ENCODE assay signal across 7 mouse cellular contexts in genomic region chr19:42169322-42169975, GRCm38 (mm10). TPM values are rescaled to one million over a fixed set of nuclear protein-coding genes. Genes with fewer than 3 reads are reported as not detected.
DNase-seq lines count a peak whose midpoint lies in the region; ATAC-seq and TF ChIP-seq lines count a peak whose summit lies in the region.

No protein-coding gene starts in this region.

- H3K4me1 ChIP-seq in liver, embryonic 11.5 days (replicated peaks; ENCODE audit: control insufficient read depth, insufficient read depth, low read length): peaks cover 4% of the 10 kb centered on the region
- peaks cover 10% of the 10 kb centered on the region for H3K4me1 ChIP-seq in hindbrain, postnatal 0 days (ENCODE audit: insufficient read depth, low read length)

- no peak for TF ChIP-seq CTCF in hindbrain, postnatal 0 days (IDR thresholded peaks at IDR 0.05; ENCODE audit: low read depth)

- no peaks in the 10 kb centered on the region for H3K9me3 ChIP-seq in liver, embryonic 11.5 days (ENCODE audit: control insufficient read depth, low read length)
- no peaks in the 10 kb centered on the region for H3K9me3 ChIP-seq in hindbrain, postnatal 0 days (ENCODE audit: low read length)

- no peak overlapping the region for H3ac ChIP-seq in myocyte (ENCODE audit: control insufficient read depth, insufficient read length)

- 51% methylated on average over 10 of the region's 10 CpGs for WGBS in liver, embryonic 11.5 days
- 58% methylated on average over 10 of the region's 10 CpGs for WGBS in hindbrain, postnatal 0 days

- peak; percentile 37 for ATAC-seq in liver, embryonic 11.5 days (replicated peaks; ENCODE audit: low FRiP score)
- no peak for ATAC-seq in hindbrain, postnatal 0 days

- no peak overlapping the region for H3K27ac ChIP-seq in liver, embryonic 11.5 days (ENCODE audit: low read depth, low read length)
- H3K27ac ChIP-seq in hindbrain, postnatal 0 days: no peak overlapping the region; the same call in 1 of the 2 replicates

- 0 out of 2 replicates have a peak overlapping the region, but pooled peaks have one; percentile 87 for H3K4me3 ChIP-seq in liver, embryonic 11.5 days (ENCODE audit: low read depth, low read length)
- no peak overlapping the region for H3K4me3 ChIP-seq in hindbrain, postnatal 0 days (ENCODE audit: low read length)
- H3K4me3 ChIP-seq in myocyte: peak overlapping the region; percentile 62

- H3K27me3 ChIP-seq in liver, embryonic 11.5 days (replicated peaks; ENCODE audit: control insufficient read depth, insufficient read depth, low read length): 0 out of 2 replicates have a peak, but pooled peaks cover 8% of the 10 kb centered on the region
- H3K27me3 ChIP-seq in hindbrain, postnatal 0 days (ENCODE audit: insufficient read depth, low read length): peaks cover 4% of the 10 kb centered on the region; the same call in 1 of the 2 replicates
- H3K27me3 ChIP-seq in myocyte (ENCODE audit: control insufficient read depth, insufficient read depth, insufficient read length): no peaks in the 10 kb centered on the region

- no peak for DNase-seq in liver, embryonic 11.5 days (ENCODE audit: low spot score)
- DNase-seq in liver: no peak
- peak; percentile 73 for DNase-seq in cerebellum, adult 9-11 months
- peak; percentile 9 for DNase-seq in hindbrain, postnatal 0 days (ENCODE audit: low spot score)
- no peak for DNase-seq in adrenal gland, postnatal 10 days
- no peak for DNase-seq in spleen, postnatal 36 days (ENCODE audit: low spot score in 2 of 2)

- H3K79me2 ChIP-seq in myocyte (ENCODE audit: control insufficient read depth, insufficient read depth): peaks cover 7% of the 10 kb centered on the region

- no peaks in the 10 kb centered on the region; the same call in 1 of the 2 replicates for H3K36me3 ChIP-seq in liver, embryonic 11.5 days (ENCODE audit: control insufficient read depth, insufficient read depth, low read length)
- H3K36me3 ChIP-seq in hindbrain, postnatal 0 days (ENCODE audit: insufficient read depth, low read length): no peaks in the 10 kb centered on the region
- no peaks in the 10 kb centered on the region for H3K36me3 ChIP-seq in myocyte (ENCODE audit: control insufficient read depth, insufficient read depth)

- H3K4me2 ChIP-seq in liver, embryonic 11.5 days: peak overlapping the region; percentile 91
- peak overlapping the region; percentile 87 for H3K4me2 ChIP-seq in hindbrain, postnatal 0 days (ENCODE audit: low read depth, low read length)
- H3K4me2 ChIP-seq in myocyte (ENCODE audit: low read depth): peak overlapping the region; percentile 68

- no peak for TF ChIP-seq POLR2A in myocyte (IDR thresholded peaks at IDR 0.05; ENCODE audit: insufficient read length, low read depth)

- no peak overlapping the region; the same call in 1 of the 2 replicates for H3K9ac ChIP-seq in liver, embryonic 11.5 days (ENCODE audit: low read depth, low read length)
- H3K9ac ChIP-seq in hindbrain, postnatal 0 days (replicated peaks; ENCODE audit: low read length): 0 out of 2 replicates have a peak overlapping the region, but pooled peaks have one; percentile 94

TF ChIP-seq in myocyte, 11 proteins besides CTCF, POLR2A, EP300 and RAD21:
- no peak for TF ChIP-seq REST (IDR thresholded peaks at IDR 0.05; ENCODE audit: insufficient read depth, insufficient read length)
- no peak for TF ChIP-seq E2F4 (IDR thresholded peaks at IDR 0.05; ENCODE audit: insufficient read depth)
- TF ChIP-seq MAX (IDR thresholded peaks at IDR 0.05; ENCODE audit: low read depth): no peak
- TF ChIP-seq SRF (IDR thresholded peaks at IDR 0.05; ENCODE audit: control insufficient read depth, insufficient read length, low read depth): no peak
- TF ChIP-seq POLR2AphosphoS2 (IDR thresholded peaks at IDR 0.05; ENCODE audit: insufficient read length, low read depth): no peak
- no peak for TF ChIP-seq USF1 (IDR thresholded peaks at IDR 0.05; ENCODE audit: low read depth)
- TF ChIP-seq TCF12 (IDR thresholded peaks at IDR 0.05; ENCODE audit: insufficient read depth, poor library complexity, severe bottlenecking): no peak
- TF ChIP-seq MYOD1 (IDR thresholded peaks at IDR 0.05; ENCODE audit: control insufficient read depth in 1 of 3, insufficient read length in 2 of 3, low read depth in 2 of 3): no peak
- no peak for TF ChIP-seq CEBPB (IDR thresholded peaks at IDR 0.05; ENCODE audit: insufficient read depth, poor library complexity, severe bottlenecking)
- TF ChIP-seq TCF3 (IDR thresholded peaks at IDR 0.05; ENCODE audit: insufficient read length, low read depth): no peak
- TF ChIP-seq MYOG (IDR thresholded peaks at IDR 0.05; ENCODE audit: control insufficient read depth in 1 of 3, insufficient read depth in 1 of 3, insufficient read length in 2 of 3, low read depth in 2 of 3): no peak
TF ChIP-seq in myocyte: peak in this region for 0.

RNA-seq across cellular contexts. Expression of gene Zfyve27, which starts 5.7 kb away (rescaled TPM):
- 15.2 and 15.8 TPM in 2 replicates for polyA plus RNA-seq in liver, embryonic 11.5 days (2014; fragmentation: Nextera tagmentation; extraction: Ambion mirVana)
- 90.9 and 95.0 TPM in 2 replicates for total RNA-seq in hindbrain, postnatal 0 days (2014; rRNA removed)
- 45.1 and 48.9 TPM in 2 replicates for polyA plus RNA-seq in hindbrain, postnatal 0 days (2015; fragmentation: Nextera tagmentation; extraction: Ambion mirVana)
- polyA plus RNA-seq in myocyte (2012; fragmentation: generic; extraction: Trizol): 22.4 TPM
- total RNA-seq in adrenal gland, postnatal 10 days (2021): 10 to 100 TPM; 36.9 to 52.9 TPM

RNA-seq across cellular contexts. Expression of gene Marveld1, which starts 22.2 kb away (rescaled TPM):
- polyA plus RNA-seq in liver, embryonic 11.5 days (2014; fragmentation: Nextera tagmentation; extraction: Ambion mirVana): 4.3 and 5.4 TPM in 2 replicates
- total RNA-seq in hindbrain, postnatal 0 days (2014; rRNA removed): 14.0 and 16.5 TPM in 2 replicates
- 2.8 and 3.2 TPM in 2 replicates for polyA plus RNA-seq in hindbrain, postnatal 0 days (2015; fragmentation: Nextera tagmentation; extraction: Ambion mirVana)
- polyA plus RNA-seq in myocyte (2012; fragmentation: generic; extraction: Trizol): 36.1 TPM
- total RNA-seq in adrenal gland, postnatal 10 days (2021): 10 to 100 TPM; 42.0 to 46.4 TPM

RNA-seq across cellular contexts. Expression of gene Sfrp5, which starts 32.6 kb away (rescaled TPM):
- 3.5 and 5.2 TPM in 2 replicates for polyA plus RNA-seq in liver, embryonic 11.5 days (2014; fragmentation: Nextera tagmentation; extraction: Ambion mirVana)
- 1.2 and 1.8 TPM in 2 replicates for total RNA-seq in hindbrain, postnatal 0 days (2014; rRNA removed)
- polyA plus RNA-seq in hindbrain, postnatal 0 days (2015; fragmentation: Nextera tagmentation; extraction: Ambion mirVana): 1.6 and 2.0 TPM in 2 replicates
- 0.04 TPM for polyA plus RNA-seq in myocyte (2012; fragmentation: generic; extraction: Trizol)
- total RNA-seq in adrenal gland, postnatal 10 days (2021): 1 to 10 TPM; 5.1 to 6.2 TPM

RNA-seq across cellular contexts. Expression of gene Avpi1, which starts 40.6 kb away (rescaled TPM):
- polyA plus RNA-seq in liver, embryonic 11.5 days (2014; fragmentation: Nextera tagmentation; extraction: Ambion mirVana): 19.9 and 21.6 TPM in 2 replicates
- total RNA-seq in hindbrain, postnatal 0 days (2014; rRNA removed): 13.5 and 23.7 TPM in 2 replicates
- 16.4 and 18.0 TPM in 2 replicates for polyA plus RNA-seq in hindbrain, postnatal 0 days (2015; fragmentation: Nextera tagmentation; extraction: Ambion mirVana)
- 128 TPM for polyA plus RNA-seq in myocyte (2012; fragmentation: generic; extraction: Trizol)
- total RNA-seq in adrenal gland, postnatal 10 days (2021): 10 to 100 TPM; 15.9 to 33.2 TPM

Comparison
In these comparisons a context has a peak if more than half of its experiments do, and no peak if none do; other contexts are left out.
1. DNase-seq: peak in cerebellum, adult 9-11 months (single experiment) and hindbrain, postnatal 0 days (single experiment); none in liver, embryonic 11.5 days (single experiment), liver (single experiment), adrenal gland, postnatal 10 days (single experiment) and spleen, postnatal 36 days (0 of 2).
2. Peak in every context shown above with its lines, with median percentiles within 50 percentile points of each other: H3K4me2 ChIP-seq.